Mouse (Mus musculus): ENCODE measurements at regions not wholly inside any gene's neighbourhood (a gene's known extent, or its start where the extent isn't known, plus 50 kb on each side); places are given as distances from the start of the nearest gene placed in this dataset.

DNA sequence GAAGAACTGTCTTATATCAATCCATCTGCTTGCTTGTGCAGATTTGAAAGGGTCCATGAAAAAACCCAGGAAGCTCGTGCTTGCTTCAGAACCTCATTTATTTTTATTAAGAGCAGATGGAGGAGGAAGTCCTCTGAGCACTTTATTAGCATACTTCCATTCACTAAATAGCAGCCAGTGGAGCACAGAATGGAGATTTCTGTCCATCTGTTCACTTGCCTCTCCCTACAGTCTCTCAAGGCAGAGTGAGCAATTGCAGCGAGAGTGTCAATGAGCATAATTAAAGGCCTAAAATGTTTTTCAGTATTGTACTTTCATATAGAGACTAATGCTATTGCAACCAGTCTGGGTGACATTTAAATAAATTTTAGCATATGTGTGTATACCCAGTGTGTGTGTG lies 439.4 kb upstream of the Grm7 start:
- WGBS, result 71% methylated on average over 2 of the region's 2 CpGs
- TF ChIP-seq CTCF (IDR thresholded peaks at IDR 0.05; ENCODE audit: low read depth, low read length), result no peak
- TF ChIP-seq POLR2A (IDR thresholded peaks at IDR 0.05; ENCODE audit: extremely low read depth, insufficient read depth, low read length), result no peak

DNA sequence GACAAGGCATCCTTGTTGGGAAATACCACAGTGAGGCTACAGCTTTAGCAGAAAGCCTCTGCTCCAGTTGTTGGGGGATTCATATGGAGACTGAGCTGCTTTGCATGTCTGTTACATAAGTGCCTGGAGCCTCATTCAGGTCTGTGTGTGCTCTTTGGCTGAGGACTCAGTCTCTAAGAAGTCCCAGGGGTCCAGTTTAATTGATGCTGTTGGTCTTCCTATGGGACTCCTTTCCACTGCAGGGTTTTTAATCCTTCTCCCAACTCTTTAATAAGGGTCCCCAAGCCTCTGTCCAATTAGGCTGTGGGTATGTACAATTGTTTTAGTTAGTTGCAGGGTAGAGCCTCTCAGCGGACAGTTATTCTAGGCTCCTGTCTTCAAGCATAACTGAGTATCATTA lies 436.6 kb upstream of the Grm7 start:
- TF ChIP-seq POLR2A (IDR thresholded peaks at IDR 0.05; ENCODE audit: extremely low read depth, insufficient read depth, low read length) (no peak), CTCF (IDR thresholded peaks at IDR 0.05; ENCODE audit: low read depth, low read length) (no peak)
- H3K4me3 ChIP-seq (ENCODE audit: insufficient read depth, low read depth, low read length), result no peak overlapping the region
- H3K36me3 ChIP-seq (ENCODE audit: control insufficient read depth, insufficient read depth, low read length), result no peaks in the 10 kb centered on the region
- no peaks in the 10 kb centered on the region for H3K4me1 ChIP-seq (ENCODE audit: control insufficient read depth, insufficient read depth, low read length)
- no peaks in the 10 kb centered on the region for H3K79me2 ChIP-seq (ENCODE audit: control insufficient read depth, insufficient read depth, low read length)
- no peak overlapping the region for H3K9ac ChIP-seq (ENCODE audit: low read depth, low read length)
- WGBS, result 91% methylated on average over 1 of the region's 1 CpGs
- no peaks in the 10 kb centered on the region for H3K27me3 ChIP-seq (ENCODE audit: control insufficient read depth, insufficient read depth, low read length)
- no peak for DNase-seq (ENCODE audit: extremely low read depth, low read depth, low spot score)
- H3K27ac ChIP-seq (replicated peaks; ENCODE audit: insufficient read depth, low read depth, low read length), result no peak overlapping the region

More for the DNA sequence above, 439.4 kb upstream of the Grm7 start:
- H3K27me3 ChIP-seq (ENCODE audit: control insufficient read depth, insufficient read depth, low read length), result no peaks in the 10 kb centered on the region
- H3K4me3 ChIP-seq (ENCODE audit: insufficient read depth, low read depth, low read length), result no peak overlapping the region
- no peak overlapping the region for H3K27ac ChIP-seq (replicated peaks; ENCODE audit: insufficient read depth, low read depth, low read length)
- H3K36me3 ChIP-seq (ENCODE audit: control insufficient read depth, insufficient read depth, low read length), result no peaks in the 10 kb centered on the region
- H3K9ac ChIP-seq (ENCODE audit: low read depth, low read length), result no peak overlapping the region
- no peaks in the 10 kb centered on the region for H3K79me2 ChIP-seq (ENCODE audit: control insufficient read depth, insufficient read depth, low read length)
- H3K4me1 ChIP-seq (ENCODE audit: control insufficient read depth, insufficient read depth, low read length), result no peaks in the 10 kb centered on the region
- DNase-seq (ENCODE audit: extremely low read depth, low read depth, low spot score), result no peak

DNA sequence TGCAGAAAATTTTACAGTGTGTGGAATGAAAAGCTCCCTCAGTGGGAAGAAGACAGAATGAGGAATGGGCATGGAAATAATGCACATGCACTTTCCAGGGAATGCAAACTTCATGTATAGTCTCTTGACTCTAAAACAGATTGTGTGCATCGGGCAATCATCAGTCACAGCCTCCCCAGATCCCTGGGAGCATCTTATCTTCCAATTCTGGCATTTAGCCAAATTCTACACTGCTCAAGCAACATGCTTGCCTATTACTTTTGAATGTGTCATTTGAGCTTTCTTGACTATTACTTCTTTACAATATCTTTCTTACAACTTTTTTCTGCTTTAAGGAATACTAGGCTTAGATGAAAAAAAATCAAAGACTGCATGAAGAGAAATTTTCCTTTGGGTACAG lies 397.9 kb upstream of the Grm7 start:
- H3K79me2 ChIP-seq (ENCODE audit: control insufficient read depth, insufficient read depth, low read length), result no peaks in the 10 kb centered on the region
- H3K36me3 ChIP-seq (ENCODE audit: control insufficient read depth, insufficient read depth, low read length), result no peaks in the 10 kb centered on the region
- no peak overlapping the region for H3K27ac ChIP-seq (replicated peaks; ENCODE audit: insufficient read depth, low read depth, low read length)
- WGBS, result 73% methylated on average over 1 of the region's 1 CpGs
- no peaks in the 10 kb centered on the region for H3K27me3 ChIP-seq (ENCODE audit: control insufficient read depth, insufficient read depth, low read length)
- H3K4me1 ChIP-seq (ENCODE audit: control insufficient read depth, insufficient read depth, low read length), result no peaks in the 10 kb centered on the region
- DNase-seq (ENCODE audit: extremely low read depth, low read depth, low spot score), result no peak
- TF ChIP-seq POLR2A (IDR thresholded peaks at IDR 0.05; ENCODE audit: extremely low read depth, insufficient read depth, low read length) (no peak), CTCF (IDR thresholded peaks at IDR 0.05; ENCODE audit: low read depth, low read length) (no peak)
- no peak overlapping the region for H3K4me3 ChIP-seq (ENCODE audit: insufficient read depth, low read depth, low read length)
- no peak overlapping the region for H3K9ac ChIP-seq (ENCODE audit: low read depth, low read length)

DNA sequence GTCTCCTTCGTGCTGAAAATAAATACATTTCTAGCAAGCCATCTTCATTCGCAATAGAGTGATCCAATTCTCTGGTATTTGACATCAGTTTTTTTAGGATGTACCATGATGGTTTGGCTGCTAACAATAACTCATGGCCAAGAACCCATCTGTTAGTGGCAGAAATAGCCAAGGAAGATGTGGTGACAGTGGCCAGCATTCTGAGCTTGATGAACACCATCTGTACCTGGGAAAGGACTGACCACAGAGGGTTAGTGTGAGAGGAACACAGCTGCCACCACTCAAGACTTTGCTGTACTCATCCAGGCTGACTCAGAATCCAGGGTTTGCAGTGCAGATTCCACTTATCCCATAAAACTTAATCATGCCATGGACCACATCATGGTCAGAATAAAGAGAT lies 348.8 kb upstream of the Grm7 start:
- no peak for DNase-seq (ENCODE audit: extremely low read depth, low read depth, low spot score)
- Histone ChIP-seq H3K9ac (ENCODE audit: low read depth, low read length) (no peak overlapping the region), H3K27me3 (ENCODE audit: control insufficient read depth, insufficient read depth, low read length) (no peaks in the 10 kb centered on the region), H3K4me3 (ENCODE audit: insufficient read depth, low read depth, low read length) (no peak overlapping the region), H3K4me1 (ENCODE audit: control insufficient read depth, insufficient read depth, low read length) (no peaks in the 10 kb centered on the region), H3K79me2 (ENCODE audit: control insufficient read depth, insufficient read depth, low read length) (no peaks in the 10 kb centered on the region), H3K36me3 (ENCODE audit: control insufficient read depth, insufficient read depth, low read length) (no peaks in the 10 kb centered on the region), H3K27ac (replicated peaks; ENCODE audit: insufficient read depth, low read depth, low read length) (no peak overlapping the region)
- TF ChIP-seq POLR2A (IDR thresholded peaks at IDR 0.05; ENCODE audit: extremely low read depth, insufficient read depth, low read length) (no peak), CTCF (IDR thresholded peaks at IDR 0.05; ENCODE audit: low read depth, low read length) (no peak)
- WGBS, result 75% methylated on average over 2 of the region's 2 CpGs

All from liver, adult 2 months (tissue).